Mouse (Mus musculus) stomach, postnatal 0 days (tissue): Measurements from ENCODE around the gene Ube2n.

Experiments
- CTCF ChIP-seq: IDR thresholded peaks from 2 replicates; pipeline ENCODE4 v1.5.1; 2016; ENCODE audit warnings: antibody characterized with exemption, low read depth, mild to moderate bottlenecking, moderate library complexity
- EP300 ChIP-seq: optimal IDR thresholded peaks from 2 replicates; pipeline ENCODE3; 2016; ENCODE audit warnings: antibody characterized with exemption

- no peak for TF ChIP-seq CTCF
- TF ChIP-seq EP300: no peak
Measured at GRCm38 (mm10) chr10:95565156-95565854, 50.4 kb downstream of the Ube2n start.
